Mouse (Mus musculus) forebrain, embryonic 14.5 days (tissue): ENCODE measurements around the gene Gjb1. TPM values are rescaled to one million over a fixed set of nuclear protein-coding genes. Genes with fewer than 3 reads are reported as not detected.

Experiments used
- ATAC-seq: fragments of 200-750 bp; cut with Nextera tagmentation; 2 replicates; pipeline ENCODE4 v1.8.0; 2017; ENCODE audit warnings: mild to moderate bottlenecking, moderate library complexity
- DNase-seq: peaks from one replicate; pipeline ENCODE4 v3.0.0-alpha.2; 2015; ENCODE audit warnings: low spot score
- H3K27ac ChIP-seq: fragments of 300-500 bp; sonication (generic); 2 replicates; pipeline ENCODE4 v1.5.1; 2014; ENCODE audit warnings: low read depth, mild to moderate bottlenecking, control low read depth, low read length, moderate library complexity
- H3K27me3 ChIP-seq: fragments of 300-500 bp; sonication (generic); replicated peaks from 2 replicates; pipeline ENCODE4 v1.6.1; 2014; ENCODE audit warnings: low read length, control low read depth, mixed read lengths; ENCODE audit not compliant: control insufficient read depth, insufficient read depth
- H3K36me3 ChIP-seq: fragments of 300-500 bp; sonication (generic); 2 replicates; pipeline ENCODE4 v1.6.1; 2014; ENCODE audit warnings: low read length, control low read depth; ENCODE audit not compliant: control insufficient read depth, insufficient read depth
- H3K4me1 ChIP-seq: fragments of 300-500 bp; sonication (generic); 2 replicates; pipeline ENCODE4 v1.6.1; 2014; ENCODE audit warnings: antibody characterized with exemption, low read length, control low read depth; ENCODE audit not compliant: control insufficient read depth, insufficient read depth
- H3K4me2 ChIP-seq: fragments of 300-500 bp; sonication (generic); 2 replicates; pipeline ENCODE4 v1.6.1; 2014; ENCODE audit warnings: mild to moderate bottlenecking, control low read depth, low read length
- H3K4me3 ChIP-seq: fragments of 300-500 bp; sonication (generic); 2 replicates; pipeline ENCODE4 v1.5.1; 2014; ENCODE audit warnings: low read depth, low read length, control low read depth
- H3K9ac ChIP-seq: fragments of 300-500 bp; sonication (generic); 2 replicates; pipeline ENCODE4 v1.6.1; 2014; ENCODE audit warnings: mild to moderate bottlenecking, low read length, control low read depth, moderate library complexity
- H3K9me3 ChIP-seq: fragments of 300-500 bp; sonication (generic); replicated peaks from 2 replicates; pipeline ENCODE4 v1.6.1; 2016; ENCODE audit warnings: low read length, control low read depth, mixed read lengths; ENCODE audit not compliant: control insufficient read depth
- WGBS: fragments of 180-500 bp; shearing (Covaris S2); extraction: QIAGEN DNeasy Blood & Tissue Kit; methylation state at CpG from one replicate; pipeline ENCODE4 v1.1.7; 2014; 5-methylcytosine and 5-hydroxymethylcytosine counted together
- polyA plus RNA-seq: library from polyadenylated mRNA; unstranded; fragments of >200 nt; fragmentation: Nextera tagmentation; extraction: Ambion mirVana; gene quantifications from 2 replicates; pipeline ENCODE4 v1.2.1, GENCODE M21; 2014

Gene Gjb1
- polyA plus RNA-seq, 1 experiment from 2014 or later = 0.25 TPM

GRCm38 (mm10) chrX:101384439-101385137, 8.4 kb downstream of the Gjb1 start:
- peak; percentile 57 for ATAC-seq
- 37% methylated on average over 32 of the region's 32 CpGs for WGBS
- Histone ChIP-seq H3K9me3 (no peaks in the 10 kb centered on the region), H3K27ac (no peak overlapping the region), H3K4me1 (no peaks in the 10 kb centered on the region), H3K4me3 (peak overlapping the region; percentile 22; the same call in 1 of the 2 replicates), H3K36me3 (no peaks in the 10 kb centered on the region), H3K4me2 (peak overlapping the region; percentile 47), H3K9ac (peak overlapping the region; percentile 43), H3K27me3 (0 out of 2 replicates have a peak, but pooled peaks cover 14% of the 10 kb centered on the region)
- peak; percentile 5 for DNase-seq

GRCm38 (mm10) chrX:101386222-101386621, 10.0 kb downstream of the Gjb1 start:
- Histone ChIP-seq H3K4me2 (no peak overlapping the region), H3K9ac (no peak overlapping the region), H3K27me3 (0 out of 2 replicates have a peak, but pooled peaks cover 14% of the 10 kb centered on the region), H3K4me3 (no peak overlapping the region), H3K9me3 (no peaks in the 10 kb centered on the region), H3K27ac (no peak overlapping the region), H3K4me1 (no peaks in the 10 kb centered on the region), H3K36me3 (no peaks in the 10 kb centered on the region)
- DNase-seq (no peak), ATAC-seq (no peak)
- 58% methylated on average over 4 of the region's 4 CpGs for WGBS

- Histone ChIP-seq H3K9ac (no peak overlapping the region), H3K27me3 (0 out of 2 replicates have a peak, but pooled peaks cover 3% of the 10 kb centered on the region), H3K4me2 (no peak overlapping the region), H3K4me1 (no peaks in the 10 kb centered on the region), H3K27ac (no peak overlapping the region; the same call in 1 of the 2 replicates), H3K9me3 (no peaks in the 10 kb centered on the region), H3K36me3 (no peaks in the 10 kb centered on the region), H3K4me3 (no peak overlapping the region)
- WGBS = 63% methylated on average over 5 of the region's 5 CpGs
- DNase-seq = peak; percentile 29
- ATAC-seq = peak; percentile 68; the same call in 1 of the 2 replicates
Measured at GRCm38 (mm10) chrX:101388866-101389537, 12.8 kb downstream of the Gjb1 start.

- Histone ChIP-seq H3K9ac (no peak overlapping the region), H3K4me2 (no peak overlapping the region), H3K4me3 (no peak overlapping the region), H3K36me3 (no peaks in the 10 kb centered on the region), H3K27me3 (peaks cover 4% of the 10 kb centered on the region; the same call in 1 of the 2 replicates), H3K4me1 (no peaks in the 10 kb centered on the region), H3K9me3 (no peaks in the 10 kb centered on the region), H3K27ac (no peak overlapping the region)
- no peak for ATAC-seq
- no peak for DNase-seq
- WGBS = 75% methylated on average over 2 of the region's 2 CpGs
Measured at GRCm38 (mm10) chrX:101394341-101394740, 18.2 kb downstream of the Gjb1 start.

- Histone ChIP-seq H3K9me3 (no peaks in the 10 kb centered on the region), H3K27me3 (peaks cover 4% of the 10 kb centered on the region; the same call in 1 of the 2 replicates), H3K4me2 (no peak overlapping the region), H3K27ac (no peak overlapping the region), H3K36me3 (no peaks in the 10 kb centered on the region), H3K4me1 (no peaks in the 10 kb centered on the region), H3K4me3 (no peak overlapping the region), H3K9ac (no peak overlapping the region)
- DNase-seq (no peak), ATAC-seq (no peak)
- 26% methylated on average over 11 of the region's 11 CpGs for WGBS
Measured at GRCm38 (mm10) chrX:101396459-101396858, 20.3 kb downstream of the Gjb1 start.

- H3K27me3 ChIP-seq = no peaks in the 10 kb centered on the region
- H3K27ac ChIP-seq = peak overlapping the region; percentile 66; the same call in 1 of the 2 replicates
- peak; percentile 38 for DNase-seq
- H3K36me3 ChIP-seq = peaks cover 11% of the 10 kb centered on the region; the same call in 1 of the 2 replicates
- H3K9me3 ChIP-seq = no peaks in the 10 kb centered on the region
- ATAC-seq = peak; percentile 50
- WGBS = 39% methylated on average over 32 of the region's 36 CpGs
- H3K9ac ChIP-seq = peak overlapping the region; percentile 68
- H3K4me3 ChIP-seq = peak overlapping the region; percentile 50
- H3K4me2 ChIP-seq = peak overlapping the region; percentile 58
- peaks cover 2% of the 10 kb centered on the region; the same call in 1 of the 2 replicates for H3K4me1 ChIP-seq
Measured at GRCm38 (mm10) chrX:101418946-101419724, 43.0 kb downstream of the Gjb1 start.

GRCm38 (mm10) chrX:101419725-101420699, 43.8 kb downstream of the Gjb1 start:
- DNase-seq (peak; percentile 94), ATAC-seq (peak; percentile 98)
- Histone ChIP-seq H3K9ac (peak overlapping the region; percentile 68), H3K4me3 (peak overlapping the region; percentile 50), H3K27ac (peak overlapping the region; percentile 71), H3K4me1 (peaks cover 2% of the 10 kb centered on the region; the same call in 1 of the 2 replicates), H3K4me2 (peak overlapping the region; percentile 58), H3K36me3 (0 out of 2 replicates have a peak, but pooled peaks cover 6% of the 10 kb centered on the region), H3K9me3 (no peaks in the 10 kb centered on the region), H3K27me3 (no peaks in the 10 kb centered on the region)
- WGBS = 35% methylated on average over 50 of the region's 54 CpGs

GRCm38 (mm10) chrX:101420700-101421095, 44.5 kb downstream of the Gjb1 start, which contains the start of gene Zmym3:
Gene Zmym3 (minus strand): TSS chrX:101420849.
- no peaks in the 10 kb centered on the region for H3K27me3 ChIP-seq
- ATAC-seq = no peak

More at GRCm38 (mm10) chrX:101420700-101421095, 44.5 kb downstream of the Gjb1 start, which contains the start of gene Zmym3:
- DNase-seq = peak; percentile 8
- peak within 1 kb of the TSS; percentile 58 for H3K4me2 ChIP-seq
- peaks cover 2% of the 10 kb centered on the region; the same call in 1 of the 2 replicates for H3K4me1 ChIP-seq
- WGBS = 42% methylated on average over 4 of the region's 4 CpGs
- H3K27ac ChIP-seq = peak within 1 kb of the TSS; percentile 71
- peak within 1 kb of the TSS; percentile 50 for H3K4me3 ChIP-seq
- H3K9me3 ChIP-seq = no peaks in the 10 kb centered on the region
- 0 out of 2 replicates have a peak, but pooled peaks cover 1% of the 10 kb centered on the region for H3K36me3 ChIP-seq
- H3K9ac ChIP-seq = peak within 1 kb of the TSS; percentile 68
